Mouse (Mus musculus) neural tube, embryonic 12.5 days (tissue): ENCODE data around the gene Camk2d. TPM values are rescaled to one million over a fixed set of nuclear protein-coding genes. Genes with fewer than 3 reads are reported as not detected.

Experiments
- ATAC-seq: fragments of 200-750 bp; cut with Nextera tagmentation; 2 replicates; pipeline ENCODE4 v1.8.0; 2017; ENCODE audit warnings: low read depth, mild to moderate bottlenecking, moderate TSS enrichment, moderate library complexity; ENCODE audit not compliant: low FRiP score
- H3K27ac ChIP-seq: fragments of 300-500 bp; sonication (generic); 2 replicates; pipeline ENCODE4 v1.5.1; 2016
- H3K27me3 ChIP-seq: fragments of 300-500 bp; sonication (generic); replicated peaks from 2 replicates; pipeline ENCODE4 v1.6.1; 2016; ENCODE audit warnings: mild to moderate bottlenecking
- H3K36me3 ChIP-seq: fragments of 300-500 bp; sonication (generic); 2 replicates; pipeline ENCODE4 v1.6.1; 2016; ENCODE audit warnings: mild to moderate bottlenecking
- H3K4me1 ChIP-seq: fragments of 300-500 bp; sonication (generic); 2 replicates; pipeline ENCODE4 v1.6.1; 2016
- H3K4me2 ChIP-seq: fragments of 300-500 bp; sonication (generic); replicated peaks from 2 replicates; pipeline ENCODE4 v1.6.1; 2016; ENCODE audit warnings: mild to moderate bottlenecking
- H3K4me3 ChIP-seq: fragments of 300-500 bp; sonication (generic); 2 replicates; pipeline ENCODE4 v1.5.1; 2016
- H3K9ac ChIP-seq: fragments of 300-500 bp; sonication (generic); 2 replicates; pipeline ENCODE4 v1.6.1; 2016; ENCODE audit warnings: mild to moderate bottlenecking
- H3K9me3 ChIP-seq: fragments of 300-500 bp; sonication (generic); 2 replicates; pipeline ENCODE4 v1.6.1; 2016; ENCODE audit warnings: mild to moderate bottlenecking
- WGBS: fragments of 180-500 bp; shearing (Covaris S2); methylation state at CpG from one replicate; pipeline ENCODE4 v1.1.7; 2016; 5-methylcytosine and 5-hydroxymethylcytosine counted together
- polyA plus RNA-seq: library from polyadenylated mRNA; unstranded; fragments of >200 nt; fragmentation: Nextera tagmentation; extraction: Ambion mirVana; gene quantifications from 2 replicates; pipeline ENCODE4 v1.2.1, GENCODE M21; 2016

The Camk2d gene
- polyA plus RNA-seq, 1 experiment from 2014 or later: 31.4 TPM

DNA sequence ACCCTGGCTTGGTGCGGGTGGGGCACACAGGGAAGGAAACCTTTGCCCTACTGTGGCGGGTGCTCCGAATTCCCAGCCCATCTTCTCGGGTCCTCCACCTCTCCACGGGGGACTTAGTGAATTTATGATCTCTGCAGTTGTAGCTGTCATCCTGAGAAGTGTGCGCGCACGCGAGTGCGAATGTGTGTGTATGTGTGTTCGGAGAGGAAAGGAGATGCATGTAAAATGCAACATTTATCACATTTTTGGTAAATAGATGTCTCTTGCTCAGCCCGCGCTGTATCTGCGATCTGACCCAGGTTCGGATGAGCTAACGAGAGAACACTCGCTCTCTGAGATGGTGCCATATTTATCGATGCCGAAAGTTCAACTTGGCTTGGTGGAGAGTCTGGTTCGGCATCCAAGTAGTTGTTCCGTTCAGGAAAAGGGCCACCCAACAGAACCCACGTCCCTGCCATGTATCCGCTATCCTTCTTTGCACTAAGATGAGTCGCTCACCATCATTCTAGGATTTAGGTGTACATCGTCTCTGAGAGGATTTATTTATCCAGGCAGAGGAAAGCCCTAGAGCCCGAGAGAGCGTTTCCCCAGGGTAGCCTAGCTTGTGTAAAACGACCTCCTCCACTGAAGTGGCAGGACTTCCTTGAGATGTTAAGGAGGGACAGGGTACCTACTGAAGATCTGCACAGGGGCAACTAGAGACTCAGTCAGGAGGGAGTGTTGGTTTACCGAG lies 1.7 kb downstream of the Camk2d start:
- peaks cover 6% of the 10 kb centered on the region; the same call in 1 of the 2 replicates for H3K4me1 ChIP-seq
- H3K4me3 ChIP-seq: peak overlapping the region; percentile 76
- no peaks in the 10 kb centered on the region for H3K9me3 ChIP-seq
- peak; percentile 11; the same call in 1 of the 2 replicates for ATAC-seq
- H3K27ac ChIP-seq: peak overlapping the region; percentile 82; the same call in 1 of the 2 replicates
- peak overlapping the region; percentile 87 for H3K4me2 ChIP-seq
- H3K27me3 ChIP-seq: no peaks in the 10 kb centered on the region
- no peaks in the 10 kb centered on the region for H3K36me3 ChIP-seq
- peak overlapping the region; percentile 77 for H3K9ac ChIP-seq
- under 1% methylated on average over 29 of the region's 29 CpGs for WGBS

- peaks cover 6% of the 10 kb centered on the region; the same call in 1 of the 2 replicates for H3K4me1 ChIP-seq
- H3K9ac ChIP-seq: peak overlapping the region; percentile 77
- H3K27me3 ChIP-seq: no peaks in the 10 kb centered on the region
- ATAC-seq: no peak
- WGBS: 4% methylated on average over 5 of the region's 5 CpGs
- no peaks in the 10 kb centered on the region for H3K36me3 ChIP-seq
- H3K27ac ChIP-seq: no peak overlapping the region
- peak overlapping the region; percentile 87 for H3K4me2 ChIP-seq
- H3K4me3 ChIP-seq: peak overlapping the region; percentile 76
- no peaks in the 10 kb centered on the region for H3K9me3 ChIP-seq
These were observed 2.2 kb downstream of the Camk2d start for GRCm38 (mm10) chr3:126598329-126598676.

GRCm38 (mm10) chr3:126598881-126599280 lies 2.8 kb downstream of the Camk2d start:
- Histone ChIP-seq H3K4me2 (peak overlapping the region; percentile 87), H3K9me3 (no peaks in the 10 kb centered on the region), H3K27ac (no peak overlapping the region), H3K27me3 (no peaks in the 10 kb centered on the region), H3K9ac (no peak overlapping the region), H3K36me3 (no peaks in the 10 kb centered on the region), H3K4me1 (peaks cover 6% of the 10 kb centered on the region; the same call in 1 of the 2 replicates), H3K4me3 (no peak overlapping the region)
- 60% methylated on average over 3 of the region's 3 CpGs for WGBS
- no peak for ATAC-seq

DNA sequence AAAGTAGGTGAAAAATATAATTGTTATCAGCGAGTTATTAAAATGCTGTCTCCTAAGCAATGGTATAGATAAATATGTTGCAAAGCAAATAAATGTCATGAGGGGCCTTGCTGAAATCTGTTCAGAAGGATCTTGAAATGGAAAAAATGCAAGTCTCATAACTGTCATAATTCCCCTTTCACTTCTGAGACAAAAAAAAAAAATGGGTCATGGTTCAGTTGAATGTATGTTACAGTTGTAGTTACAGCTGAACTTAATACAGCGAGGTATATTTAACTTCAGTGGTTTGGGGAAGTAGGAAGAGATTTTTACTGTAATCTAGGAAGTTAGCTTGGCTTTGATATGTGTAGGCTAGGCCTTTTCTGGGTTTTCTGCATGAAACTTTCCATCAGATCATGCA lies 3.2 kb downstream of the Camk2d start:
- H3K4me3 ChIP-seq: no peak overlapping the region
- ATAC-seq: no peak
- 80% methylated on average over 2 of the region's 2 CpGs for WGBS
- H3K27me3 ChIP-seq: no peaks in the 10 kb centered on the region
- H3K36me3 ChIP-seq: no peaks in the 10 kb centered on the region
- H3K9ac ChIP-seq: no peak overlapping the region
- no peak overlapping the region for H3K4me2 ChIP-seq
- no peak overlapping the region for H3K27ac ChIP-seq
- H3K9me3 ChIP-seq: no peaks in the 10 kb centered on the region
- peaks cover 6% of the 10 kb centered on the region; the same call in 1 of the 2 replicates for H3K4me1 ChIP-seq

DNA sequence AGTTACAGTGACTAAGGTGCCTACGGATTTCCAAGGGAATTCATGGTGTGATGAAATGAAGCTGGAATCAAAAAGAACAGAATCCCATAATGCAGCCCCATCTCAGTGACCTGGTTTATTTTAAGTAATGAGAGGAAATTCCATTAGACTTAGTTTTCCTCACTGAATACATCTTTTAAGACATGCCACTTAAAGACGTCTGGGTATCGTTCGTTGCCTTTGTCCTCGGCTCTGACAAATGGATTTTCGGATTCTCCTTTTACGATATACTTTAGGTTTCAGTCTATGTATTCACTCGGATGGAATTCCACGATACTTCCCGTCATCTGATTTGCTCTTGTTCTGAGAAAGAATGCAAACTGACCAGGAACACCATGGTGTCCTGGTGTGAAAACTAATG lies 3.8 kb downstream of the Camk2d start:
- H3K36me3 ChIP-seq: no peaks in the 10 kb centered on the region
- no peaks in the 10 kb centered on the region for H3K9me3 ChIP-seq
- no peak overlapping the region for H3K27ac ChIP-seq
- no peaks in the 10 kb centered on the region for H3K27me3 ChIP-seq
- no peak overlapping the region for H3K4me3 ChIP-seq
- WGBS: 46% methylated on average over 10 of the region's 10 CpGs
- no peak for ATAC-seq
- H3K9ac ChIP-seq: no peak overlapping the region
- peaks cover 6% of the 10 kb centered on the region; the same call in 1 of the 2 replicates for H3K4me1 ChIP-seq
- no peak overlapping the region for H3K4me2 ChIP-seq

DNA sequence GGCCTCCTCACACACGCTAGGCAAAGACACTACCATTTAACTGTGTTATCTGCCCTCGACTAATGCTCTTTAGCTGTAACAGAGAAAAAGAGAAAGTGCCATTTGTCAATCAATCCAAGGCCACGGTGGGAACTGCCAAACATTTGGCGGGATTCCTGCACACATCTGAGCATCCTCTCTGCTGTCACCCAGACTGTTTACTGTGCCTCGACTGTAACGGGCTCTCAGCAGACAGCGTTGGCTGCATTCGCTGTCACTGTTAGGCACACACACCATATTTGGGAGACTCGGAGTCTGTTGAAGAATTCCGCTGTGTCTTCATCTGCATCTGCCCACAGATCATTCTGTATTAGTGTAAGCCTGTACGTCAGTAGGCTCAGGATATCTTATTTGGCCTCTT lies 6.7 kb downstream of the Camk2d start:
- WGBS: 82% methylated on average over 11 of the region's 11 CpGs
- Histone ChIP-seq H3K4me2 (no peak overlapping the region), H3K4me1 (peaks cover 6% of the 10 kb centered on the region; the same call in 1 of the 2 replicates), H3K4me3 (no peak overlapping the region), H3K27ac (no peak overlapping the region), H3K9me3 (no peaks in the 10 kb centered on the region), H3K36me3 (no peaks in the 10 kb centered on the region), H3K9ac (no peak overlapping the region), H3K27me3 (no peaks in the 10 kb centered on the region)
- no peak for ATAC-seq

DNA sequence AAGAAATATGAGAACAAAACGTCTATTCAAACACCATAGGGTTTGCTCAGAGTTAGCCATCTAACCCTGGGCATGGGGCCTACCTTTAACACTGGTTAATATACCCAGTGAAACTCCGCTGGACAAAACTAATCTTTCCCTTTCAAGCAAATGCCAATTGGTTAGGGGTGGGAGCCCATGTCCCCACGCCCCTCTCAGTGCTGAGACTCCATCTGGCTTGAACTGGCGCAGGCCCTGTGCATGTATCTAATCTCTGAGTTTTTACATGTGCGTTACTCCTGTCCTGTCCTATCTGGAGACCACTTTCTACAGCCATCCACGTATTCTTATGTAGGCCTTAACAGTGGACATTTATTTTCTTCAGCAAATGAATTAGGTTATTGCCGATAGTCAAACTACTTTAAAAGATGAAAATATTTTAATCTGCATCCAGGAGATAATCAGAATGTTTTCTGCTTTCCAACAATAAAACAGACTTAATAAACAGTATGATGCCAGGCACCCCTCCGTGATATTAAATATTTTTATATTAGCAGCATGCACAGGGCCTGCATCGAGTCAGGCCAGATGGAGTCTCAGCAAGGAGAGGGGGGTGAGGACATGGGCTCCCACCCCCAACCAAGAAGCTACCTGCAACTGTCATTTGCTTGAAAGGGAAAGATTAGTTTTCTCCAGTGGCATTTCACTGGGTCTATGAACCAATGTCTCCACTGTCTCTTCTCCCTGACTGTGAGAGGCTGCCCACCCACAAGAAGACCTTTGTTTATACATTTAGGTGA lies 8.7 kb downstream of the Camk2d start:
- H3K4me2 ChIP-seq: no peak overlapping the region
- H3K27me3 ChIP-seq: no peaks in the 10 kb centered on the region
- no peak for ATAC-seq
- H3K4me3 ChIP-seq: no peak overlapping the region
- H3K4me1 ChIP-seq: peaks cover 2% of the 10 kb centered on the region; the same call in 1 of the 2 replicates
- no peaks in the 10 kb centered on the region for H3K36me3 ChIP-seq
- H3K27ac ChIP-seq: no peak overlapping the region
- H3K9me3 ChIP-seq: no peaks in the 10 kb centered on the region
- H3K9ac ChIP-seq: no peak overlapping the region
- 87% methylated on average over 9 of the region's 9 CpGs for WGBS

- H3K9ac ChIP-seq: no peak overlapping the region
- no peak overlapping the region for H3K4me2 ChIP-seq
- H3K4me3 ChIP-seq: no peak overlapping the region
These were observed 13.2 kb downstream of the Camk2d start for GRCm38 (mm10) chr3:126609310-126609709.

DNA sequence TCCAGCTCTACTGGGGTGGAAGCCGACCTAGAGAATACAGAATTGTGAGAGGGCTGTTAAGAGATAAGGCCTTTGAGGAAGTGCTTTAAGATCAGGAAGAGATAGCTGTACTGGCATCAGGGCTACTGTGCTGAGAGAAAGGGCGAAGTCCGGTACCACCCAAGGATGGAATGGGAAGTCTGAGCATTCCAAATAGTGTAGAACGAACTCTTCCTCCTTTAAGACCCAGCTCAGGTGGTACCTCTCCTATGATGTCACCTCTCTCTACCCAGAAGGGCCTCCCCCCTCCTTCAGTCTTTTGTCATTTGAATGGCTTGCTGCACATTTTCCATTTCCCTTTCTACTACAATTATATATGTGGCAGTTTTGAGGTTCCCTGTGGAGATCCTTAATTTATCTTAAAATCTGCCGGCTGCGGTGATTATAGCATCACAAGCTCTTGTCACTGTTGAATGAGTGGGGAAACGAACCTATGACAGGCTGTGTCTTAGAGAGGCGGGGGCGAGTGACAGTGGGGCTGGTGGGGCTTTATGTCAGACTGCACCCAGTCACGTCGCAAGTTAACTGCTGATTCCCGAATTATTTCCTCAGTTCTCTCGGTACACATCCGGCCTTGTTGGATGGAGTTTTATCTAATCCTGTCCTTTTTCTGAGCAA lies 13.8 kb downstream of the Camk2d start:
- WGBS: 65% methylated on average over 14 of the region's 14 CpGs
- peak; percentile 51; the same call in 1 of the 2 replicates for ATAC-seq
- no peaks in the 10 kb centered on the region for H3K36me3 ChIP-seq
- H3K9me3 ChIP-seq: no peaks in the 10 kb centered on the region
- H3K4me3 ChIP-seq: no peak overlapping the region
- H3K27ac ChIP-seq: no peak overlapping the region
- no peak overlapping the region for H3K9ac ChIP-seq
- H3K4me1 ChIP-seq: peaks cover 5% of the 10 kb centered on the region; the same call in 1 of the 2 replicates
- H3K27me3 ChIP-seq: no peaks in the 10 kb centered on the region
- H3K4me2 ChIP-seq: no peak overlapping the region

More at GRCm38 (mm10) chr3:126609310-126609709, 13.2 kb downstream of the Camk2d start:
- no peak for ATAC-seq
- peaks cover 5% of the 10 kb centered on the region; the same call in 1 of the 2 replicates for H3K4me1 ChIP-seq
- H3K9me3 ChIP-seq: no peaks in the 10 kb centered on the region
- H3K27ac ChIP-seq: no peak overlapping the region
- no peaks in the 10 kb centered on the region for H3K36me3 ChIP-seq
- H3K27me3 ChIP-seq: no peaks in the 10 kb centered on the region
- 66% methylated on average over 5 of the region's 5 CpGs for WGBS

DNA sequence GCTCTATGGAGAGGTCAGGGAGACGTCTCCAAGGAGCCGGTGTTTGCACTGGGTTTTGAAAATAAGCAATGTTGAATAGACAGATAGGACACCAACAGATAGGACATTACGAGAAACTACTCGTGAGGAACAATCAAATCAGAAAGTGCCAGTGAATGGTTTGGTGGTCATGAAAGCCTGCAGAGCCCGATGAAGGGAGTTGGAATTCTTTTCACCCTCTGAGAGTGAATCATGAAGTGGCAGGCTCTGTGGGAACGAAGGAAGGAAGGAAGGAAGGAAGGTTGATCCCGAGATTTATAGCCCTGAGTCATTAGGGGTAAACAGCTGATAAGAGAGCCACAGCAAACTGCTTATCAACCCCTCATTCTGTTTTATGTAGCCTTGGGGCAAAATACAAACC lies 15.5 kb downstream of the Camk2d start:
- 17% methylated on average over 7 of the region's 7 CpGs for WGBS
- no peak overlapping the region for H3K4me2 ChIP-seq
- H3K4me1 ChIP-seq: peaks cover 5% of the 10 kb centered on the region; the same call in 1 of the 2 replicates
- ATAC-seq: no peak
- no peaks in the 10 kb centered on the region for H3K27me3 ChIP-seq
- no peak overlapping the region for H3K4me3 ChIP-seq
- H3K27ac ChIP-seq: no peak overlapping the region
- no peaks in the 10 kb centered on the region for H3K9me3 ChIP-seq
- H3K9ac ChIP-seq: no peak overlapping the region
- H3K36me3 ChIP-seq: no peaks in the 10 kb centered on the region

- Histone ChIP-seq H3K27me3 (no peaks in the 10 kb centered on the region), H3K4me3 (no peak overlapping the region), H3K9me3 (no peaks in the 10 kb centered on the region), H3K9ac (no peak overlapping the region), H3K36me3 (no peaks in the 10 kb centered on the region), H3K4me1 (peaks cover 5% of the 10 kb centered on the region; the same call in 1 of the 2 replicates), H3K27ac (no peak overlapping the region), H3K4me2 (no peak overlapping the region)
- 64% methylated on average over 4 of the region's 4 CpGs for WGBS
- no peak for ATAC-seq
These were observed 16.8 kb downstream of the Camk2d start for GRCm38 (mm10) chr3:126612748-126613509.
